Mouse (Mus musculus) intestine, embryonic 15.5 days (tissue): ENCODE results near the gene Letm1. TPM values are rescaled to one million over a fixed set of nuclear protein-coding genes. Genes with fewer than 3 reads are reported as not detected.

Experiments used
- polyA plus RNA-seq: library from polyadenylated mRNA; unstranded; fragments of >200 nt; fragmentation: Nextera tagmentation; extraction: Ambion mirVana; gene quantifications from 2 replicates; pipeline ENCODE4 v1.2.1, GENCODE M21; 2015

The Letm1 gene
- polyA plus RNA-seq, 1 experiment from 2014 or later, result 49.5 TPM

Other genes with a start within 250 kb of the Letm1 start
- 51.7 and 52.7 TPM in 2 replicates for gene Fam53a, start 153.2 kb downstream of the Letm1 start, polyA plus RNA-seq
- gene Gm9903, start 152.9 kb downstream of the Letm1 start, polyA plus RNA-seq, result 0.26 and 0.30 TPM in 2 replicates
- gene Slbp, start 130.2 kb downstream of the Letm1 start, polyA plus RNA-seq, result 196 and 228 TPM in 2 replicates
- gene Tacc3, start 124.7 kb downstream of the Letm1 start, polyA plus RNA-seq, result 148 and 172 TPM in 2 replicates
- 31.8 and 33.1 TPM in 2 replicates for gene Tmem129, start 124.4 kb downstream of the Letm1 start, polyA plus RNA-seq
- 11.4 and 11.6 TPM in 2 replicates for gene Fgfr3, start 61.1 kb downstream of the Letm1 start, polyA plus RNA-seq
- gene Nsd2, start 37.9 kb upstream of the Letm1 start, polyA plus RNA-seq, result 38.8 and 41.3 TPM in 2 replicates
- 49.3 and 51.3 TPM in 2 replicates for gene Nelfa, start 153.6 kb upstream of the Letm1 start, polyA plus RNA-seq
- gene Gm1673, start 200.6 kb upstream of the Letm1 start, polyA plus RNA-seq, result 54.7 and 61.2 TPM in 2 replicates
- 0.29 and 0.34 TPM in 2 replicates for gene Nat8l, start 213.2 kb upstream of the Letm1 start, polyA plus RNA-seq